Mouse (Mus musculus) kidney, postnatal 36 days (tissue): ENCODE data around the gene Nr2f2.
A peak's percentile ranks its signal among the peaks of the same experiment; 100 is the strongest.

Experiments used
- DNase-seq, 2 experiments: peaks; one replicate each; pipeline ENCODE4 v3.0.0; 2021 to 2022; ENCODE audit warnings: mixed read lengths in 2 of 2

Gene Nr2f2

GRCm38 (mm10) chr7:70365941-70366807 is at the start of gene Nr2f2:
Nr2f2 (minus strand) TSS chr7:70366735.
- DNase-seq: peak; percentile 61 to 66

GRCm38 (mm10) chr7:70414461-70414860 is 47.9 kb upstream of the Nr2f2 start:
- DNase-seq: no peak

GRCm38 (mm10) chr7:70413646-70414045 is 47.1 kb upstream of the Nr2f2 start:
- no peak for DNase-seq

GRCm38 (mm10) chr7:70412900-70413299 is 46.4 kb upstream of the Nr2f2 start:
- DNase-seq: no peak

- no peak for DNase-seq
These were observed 43.8 kb upstream of the Nr2f2 start for GRCm38 (mm10) chr7:70410350-70410749.

GRCm38 (mm10) chr7:70409890-70410289 is 43.4 kb upstream of the Nr2f2 start:
- no peak for DNase-seq

- DNase-seq: no peak
These were observed 42.3 kb upstream of the Nr2f2 start for GRCm38 (mm10) chr7:70408814-70409213.

GRCm38 (mm10) chr7:70407123-70407522 is 40.6 kb upstream of the Nr2f2 start:
- peak; percentile 67 to 83 for DNase-seq

- peak; percentile 28 to 47 for DNase-seq
These were observed 40.0 kb upstream of the Nr2f2 start for GRCm38 (mm10) chr7:70406527-70406926.

- no peak for DNase-seq
These were observed 38.9 kb upstream of the Nr2f2 start for GRCm38 (mm10) chr7:70405466-70405865.

- no peak for DNase-seq
These were observed 16.3 kb upstream of the Nr2f2 start for GRCm38 (mm10) chr7:70382828-70383227.

GRCm38 (mm10) chr7:70381409-70382244 is 15.1 kb upstream of the Nr2f2 start:
- no peak for DNase-seq

GRCm38 (mm10) chr7:70380943-70381342 is 14.4 kb upstream of the Nr2f2 start:
- no peak for DNase-seq

- no peak for DNase-seq
These were observed 13.7 kb upstream of the Nr2f2 start for GRCm38 (mm10) chr7:70380246-70380645.

- peak in 1 of 2 experiments; percentile 29 for DNase-seq
These were observed 4.2 kb upstream of the Nr2f2 start for GRCm38 (mm10) chr7:70370552-70371262.

- DNase-seq: peak; percentile 39 to 65
These were observed 3.4 kb upstream of the Nr2f2 start for GRCm38 (mm10) chr7:70369731-70370551.

- DNase-seq: peak in 1 of 2 experiments; percentile 59
These were observed 2.7 kb upstream of the Nr2f2 start for GRCm38 (mm10) chr7:70369061-70369730.

- DNase-seq: no peak
These were observed 2.2 kb upstream of the Nr2f2 start for GRCm38 (mm10) chr7:70368751-70369060.

- no peak for DNase-seq
These were observed 1.7 kb upstream of the Nr2f2 start for GRCm38 (mm10) chr7:70368268-70368655.

GRCm38 (mm10) chr7:70367591-70368267 is 1.2 kb upstream of the Nr2f2 start:
- peak; percentile 81 to 83 for DNase-seq

GRCm38 (mm10) chr7:70366808-70367095 is 217 bp upstream of the Nr2f2 start:
- no peak for DNase-seq
